Mouse (Mus musculus) myocyte (in vitro differentiated cells): ENCODE data around the gene Gm1123. TPM values are rescaled to one million over a fixed set of nuclear protein-coding genes. Genes with fewer than 3 reads are reported as not detected.

ENCODE experiments used
- H3K27me3 ChIP-seq: one replicate; pipeline ENCODE4 v1.6.1; 2011; ENCODE audit not compliant: control insufficient read depth, insufficient read depth, insufficient read length
- H3K36me3 ChIP-seq: one replicate; pipeline ENCODE4 v1.6.1; 2011; ENCODE audit not compliant: control insufficient read depth, insufficient read depth
- H3K4me2 ChIP-seq: one replicate; pipeline ENCODE4 v1.6.1; 2011; ENCODE audit warnings: low read depth, control low read depth
- H3K4me3 ChIP-seq: one replicate; pipeline ENCODE4 v1.5.1; 2011; ENCODE audit warnings: mild to moderate bottlenecking, control low read depth, moderate library complexity
- H3K79me2 ChIP-seq: one replicate; pipeline ENCODE4 v1.6.1; 2011; ENCODE audit not compliant: control insufficient read depth, insufficient read depth
- H3ac ChIP-seq: one replicate; pipeline ENCODE4 v1.6.1; 2011; ENCODE audit not compliant: control insufficient read depth, insufficient read length
- CEBPB ChIP-seq: IDR thresholded peaks from 2 replicates; pipeline ENCODE4 v1.6.1; 2011; ENCODE audit warnings: mild to moderate bottlenecking, moderate library complexity; ENCODE audit not compliant: poor library complexity, insufficient read depth, severe bottlenecking
- E2F4 ChIP-seq: IDR thresholded peaks from one replicate; pipeline ENCODE4 v1.6.1; 2011; ENCODE audit warnings: mild to moderate bottlenecking, control low read depth, moderate library complexity; ENCODE audit not compliant: insufficient read depth
- MAX ChIP-seq: IDR thresholded peaks from one replicate; pipeline ENCODE4 v1.6.1; 2011; ENCODE audit warnings: low read depth, mild to moderate bottlenecking, control low read depth
- MYOD1 ChIP-seq, 3 experiments: IDR thresholded peaks; one replicate each; pipeline ENCODE4 v1.6.1; 2011; ENCODE audit warnings: control low read depth in 2 of 3, low read depth in 2 of 3, mild to moderate bottlenecking in 2 of 3, moderate library complexity in 1 of 3; ENCODE audit not compliant: insufficient read length in 2 of 3, control insufficient read depth in 1 of 3
- MYOG ChIP-seq, 3 experiments: IDR thresholded peaks; one replicate each; pipeline ENCODE4 v1.6.1; 2011; ENCODE audit warnings: control low read depth in 2 of 3, low read depth in 2 of 3, mild to moderate bottlenecking in 2 of 3; ENCODE audit not compliant: insufficient read length in 2 of 3, control insufficient read depth in 1 of 3, insufficient read depth in 1 of 3
- POLR2A ChIP-seq: IDR thresholded peaks from one replicate; pipeline ENCODE4 v1.6.1; 2011; ENCODE audit warnings: low read depth, mild to moderate bottlenecking, control low read depth, moderate library complexity; ENCODE audit not compliant: insufficient read length
- POLR2AphosphoS2 ChIP-seq: IDR thresholded peaks from one replicate; pipeline ENCODE4 v1.6.1; 2011; ENCODE audit warnings: low read depth, control low read depth; ENCODE audit not compliant: insufficient read length
- REST ChIP-seq: IDR thresholded peaks from one replicate; pipeline ENCODE4 v1.6.1; 2011; ENCODE audit warnings: mild to moderate bottlenecking, control low read depth, moderate library complexity; ENCODE audit not compliant: insufficient read depth, insufficient read length
- SRF ChIP-seq: IDR thresholded peaks from one replicate; pipeline ENCODE4 v1.6.1; 2011; ENCODE audit warnings: low read depth; ENCODE audit not compliant: control insufficient read depth, insufficient read length
- TCF12 ChIP-seq: IDR thresholded peaks from one replicate; pipeline ENCODE4 v1.6.1; 2011; ENCODE audit warnings: mild to moderate bottlenecking, control low read depth; ENCODE audit not compliant: poor library complexity, insufficient read depth, severe bottlenecking
- TCF3 ChIP-seq: IDR thresholded peaks from one replicate; pipeline ENCODE4 v1.6.1; 2011; ENCODE audit warnings: low read depth, control low read depth; ENCODE audit not compliant: insufficient read length
- USF1 ChIP-seq: IDR thresholded peaks from one replicate; pipeline ENCODE4 v1.6.1; 2011; ENCODE audit warnings: low read depth, mild to moderate bottlenecking, control low read depth, moderate library complexity
- polyA plus RNA-seq: library from polyadenylated mRNA; unstranded; fragments of >200 nt; fragmentation: generic; extraction: Trizol; gene quantifications from one replicate; pipeline ENCODE4 v1.2.1, GENCODE M21; 2012; ENCODE audit warnings: missing spikeins

Gm1123 gene
- polyA plus RNA-seq, 1 experiment, result not detected

DNA sequence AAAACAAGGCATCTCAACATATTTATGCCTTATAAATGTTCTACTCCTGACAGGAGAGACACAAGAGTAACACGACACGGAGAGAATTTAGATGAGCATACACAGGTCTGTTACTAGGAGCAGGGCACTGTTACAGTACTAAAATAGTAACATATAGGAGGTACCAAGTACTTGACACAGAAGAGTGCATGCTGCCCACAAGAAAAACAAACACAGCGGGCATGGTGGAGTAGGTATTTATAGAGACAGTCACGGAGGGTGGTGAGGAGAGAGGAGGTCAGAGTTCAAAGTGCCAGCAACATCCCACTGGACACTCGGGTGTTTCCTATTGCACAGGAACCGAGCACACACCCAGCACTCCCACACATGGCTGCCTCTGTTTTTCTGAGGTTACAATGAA, 14.2 kb upstream of the Gm1123 start:
- no peaks in the 10 kb centered on the region for H3K36me3 ChIP-seq
- no peak overlapping the region for H3ac ChIP-seq
- no peaks in the 10 kb centered on the region for H3K27me3 ChIP-seq
- H3K79me2 ChIP-seq, result no peaks in the 10 kb centered on the region
- TF ChIP-seq CEBPB (no peak), MYOD1 (IDR thresholded peaks at IDR 0.05; ENCODE audit: control insufficient read depth in 1 of 3, insufficient read length in 2 of 3, low read depth in 2 of 3) (no peak), MAX (no peak), MYOG (IDR thresholded peaks at IDR 0.05; ENCODE audit: control insufficient read depth in 1 of 3, insufficient read depth in 1 of 3, insufficient read length in 2 of 3, low read depth in 2 of 3) (no peak), TCF12 (no peak), POLR2AphosphoS2 (no peak), TCF3 (no peak), SRF (no peak), USF1 (no peak), REST (no peak), E2F4 (no peak), POLR2A (no peak)
- no peak overlapping the region for H3K4me2 ChIP-seq
- H3K4me3 ChIP-seq, result no peak overlapping the region

DNA sequence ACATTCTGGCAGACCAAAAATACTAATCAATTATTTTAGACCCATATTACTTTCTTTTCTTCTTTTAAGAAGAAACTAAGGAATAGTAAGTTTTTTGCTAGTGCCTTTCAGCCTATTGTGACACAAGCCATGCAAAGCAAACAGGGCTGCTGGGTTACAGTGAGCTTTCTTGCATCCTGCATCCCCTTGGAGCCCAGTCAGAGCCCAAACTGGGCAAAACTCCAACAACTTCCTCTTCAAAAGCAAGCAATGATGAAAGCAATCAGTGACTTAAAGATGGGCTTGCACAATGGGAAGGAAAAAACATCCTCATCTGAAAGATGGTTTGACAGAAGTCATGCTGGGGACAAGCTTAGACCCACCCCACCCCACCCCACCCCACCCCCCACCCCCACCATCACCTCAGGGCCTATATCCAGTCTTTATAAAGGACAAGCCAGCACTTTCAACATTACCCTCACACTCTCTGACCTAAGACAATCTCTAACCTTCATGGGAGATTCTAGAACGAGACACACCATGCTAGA, 13.3 kb upstream of the Gm1123 start:
- no peak overlapping the region for H3K4me3 ChIP-seq
- H3K4me2 ChIP-seq, result no peak overlapping the region
- no peak overlapping the region for H3ac ChIP-seq
- no peaks in the 10 kb centered on the region for H3K27me3 ChIP-seq
- no peaks in the 10 kb centered on the region for H3K79me2 ChIP-seq
- TF ChIP-seq CEBPB, result no peak
- no peak for TF ChIP-seq MAX
- no peak for TF ChIP-seq USF1
- no peak for TF ChIP-seq REST
- no peak for TF ChIP-seq MYOG (IDR thresholded peaks at IDR 0.05; ENCODE audit: control insufficient read depth in 1 of 3, insufficient read depth in 1 of 3, insufficient read length in 2 of 3, low read depth in 2 of 3)
- TF ChIP-seq MYOD1 (IDR thresholded peaks at IDR 0.05; ENCODE audit: control insufficient read depth in 1 of 3, insufficient read length in 2 of 3, low read depth in 2 of 3), result no peak
- no peak for TF ChIP-seq POLR2A
- TF ChIP-seq E2F4, result no peak
- peaks cover 3% of the 10 kb centered on the region for H3K36me3 ChIP-seq

DNA sequence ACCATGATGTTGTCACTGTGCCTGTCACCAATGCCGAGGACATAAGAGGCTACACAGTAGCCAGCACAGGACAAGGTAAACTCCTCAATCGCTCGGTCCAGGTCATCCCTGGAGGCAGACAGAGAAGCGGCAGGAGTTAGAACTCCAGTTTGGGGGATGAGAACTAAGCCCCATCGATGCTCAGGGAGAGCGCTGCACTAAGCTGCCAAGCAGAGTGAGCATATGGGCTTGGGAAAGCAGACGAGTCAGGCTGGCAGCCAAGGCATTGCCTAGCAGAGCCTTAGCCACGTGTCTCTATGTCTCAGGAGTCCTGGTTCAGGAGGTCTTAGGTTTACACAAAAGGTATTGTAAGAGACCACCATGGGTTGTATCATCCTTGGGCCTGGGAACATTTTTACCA, 9.2 kb upstream of the Gm1123 start:
- Histone ChIP-seq H3K4me3 (no peak overlapping the region), H3K4me2 (no peak overlapping the region), H3ac (no peak overlapping the region), H3K36me3 (peaks cover 3% of the 10 kb centered on the region), H3K79me2 (no peaks in the 10 kb centered on the region), H3K27me3 (no peaks in the 10 kb centered on the region)
- TF ChIP-seq E2F4 (no peak), MYOG (IDR thresholded peaks at IDR 0.05; ENCODE audit: control insufficient read depth in 1 of 3, insufficient read depth in 1 of 3, insufficient read length in 2 of 3, low read depth in 2 of 3) (no peak), TCF12 (no peak), SRF (no peak), MAX (no peak), CEBPB (no peak), MYOD1 (IDR thresholded peaks at IDR 0.05; ENCODE audit: control insufficient read depth in 1 of 3, insufficient read length in 2 of 3, low read depth in 2 of 3) (no peak), TCF3 (no peak), REST (no peak), USF1 (no peak), POLR2AphosphoS2 (no peak), POLR2A (no peak)

DNA sequence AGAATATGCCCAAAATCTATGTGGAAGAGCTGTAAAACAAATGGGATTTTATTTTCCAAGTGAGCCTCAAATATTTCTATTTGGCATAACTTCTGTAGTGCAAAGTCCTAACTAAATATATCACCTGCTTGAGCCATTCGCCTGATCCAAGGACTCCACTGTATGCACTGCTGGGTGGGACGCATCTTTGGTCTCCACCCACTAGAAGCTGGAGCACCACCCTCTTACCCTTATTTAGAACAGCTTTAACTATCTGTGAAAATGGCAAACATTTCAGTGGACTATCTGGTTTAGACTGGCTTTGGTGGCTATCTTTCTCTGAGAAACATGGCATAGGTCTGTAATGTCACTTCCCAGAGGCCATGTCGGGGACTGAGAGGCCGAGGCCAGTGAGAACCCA, 7.1 kb upstream of the Gm1123 start:
- Histone ChIP-seq H3K4me2 (no peak overlapping the region), H3K36me3 (peaks cover 3% of the 10 kb centered on the region), H3ac (no peak overlapping the region), H3K27me3 (no peaks in the 10 kb centered on the region), H3K4me3 (no peak overlapping the region), H3K79me2 (no peaks in the 10 kb centered on the region)
- no peak for TF ChIP-seq MAX

DNA sequence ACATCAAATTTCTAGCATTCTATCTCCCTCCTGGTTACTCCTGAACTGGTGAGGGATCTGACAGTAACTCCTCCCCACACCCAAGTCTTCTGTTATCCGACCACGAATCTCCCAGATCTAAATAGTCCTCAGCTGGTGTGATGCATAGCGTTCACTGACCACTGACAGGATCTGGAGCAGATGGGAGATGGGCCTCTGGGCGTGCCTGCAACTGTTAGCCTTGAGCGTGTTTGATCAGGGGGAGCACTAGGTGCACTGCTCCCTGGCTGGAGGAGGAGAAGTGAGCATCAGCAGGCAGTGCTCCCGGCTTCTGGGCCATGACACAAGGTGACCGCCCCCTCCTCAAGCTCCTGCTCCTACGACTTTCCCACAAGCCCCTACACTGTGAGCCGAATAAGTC, 6.5 kb upstream of the Gm1123 start:
- no peaks in the 10 kb centered on the region for H3K27me3 ChIP-seq
- peak in 1 of 3 experiments; percentile 3 for TF ChIP-seq MYOD1 (IDR thresholded peaks at IDR 0.05; ENCODE audit: control insufficient read depth in 1 of 3, insufficient read length in 2 of 3, low read depth in 2 of 3)
- no peak for TF ChIP-seq REST
- TF ChIP-seq MYOG (IDR thresholded peaks at IDR 0.05; ENCODE audit: control insufficient read depth in 1 of 3, insufficient read depth in 1 of 3, insufficient read length in 2 of 3, low read depth in 2 of 3), result peak in 1 of 3 experiments; percentile 64
- TF ChIP-seq E2F4, result no peak
- H3K36me3 ChIP-seq, result peaks cover 3% of the 10 kb centered on the region
- H3K4me3 ChIP-seq, result no peak overlapping the region
- H3K4me2 ChIP-seq, result no peak overlapping the region
- H3K79me2 ChIP-seq, result no peaks in the 10 kb centered on the region
- no peak overlapping the region for H3ac ChIP-seq
